Mouse (Mus musculus) liver, postnatal 0 days (tissue): ENCODE measurements at regions not wholly inside any gene's neighbourhood (a gene's known extent, or its start where the extent isn't known, plus 50 kb on each side); places are given as distances from the start of the nearest gene placed in this dataset.

Source experiments
- ATAC-seq: fragments of 200-750 bp; cut with Nextera tagmentation; 2 replicates; pipeline ENCODE4 v1.8.0; 2017; ENCODE audit warnings: mild to moderate bottlenecking, moderate library complexity
- DNase-seq: peaks from one replicate; pipeline ENCODE4 v3.0.0-alpha.2; 2016
- H3K27ac ChIP-seq: fragments of 300-500 bp; sonication (generic); 2 replicates; pipeline ENCODE4 v1.5.1; 2014; ENCODE audit warnings: antibody characterized with exemption, moderate library complexity, mild to moderate bottlenecking, low read depth
- H3K27me3 ChIP-seq: fragments of 300-500 bp; sonication (generic); 2 replicates; pipeline ENCODE4 v1.6.1; 2014; ENCODE audit warnings: low read length, control low read depth, mixed read lengths; ENCODE audit not compliant: insufficient read depth
- H3K36me3 ChIP-seq: fragments of 300-500 bp; sonication (generic); replicated peaks from 2 replicates; pipeline ENCODE4 v1.6.1; 2014; ENCODE audit warnings: mild to moderate bottlenecking, control low read depth, low read length, moderate library complexity, mixed read lengths; ENCODE audit not compliant: insufficient read depth
- H3K4me1 ChIP-seq: fragments of 300-500 bp; sonication (generic); 2 replicates; pipeline ENCODE4 v1.6.1; 2014; ENCODE audit warnings: antibody characterized with exemption, mild to moderate bottlenecking, control low read depth; ENCODE audit not compliant: insufficient read depth
- H3K4me2 ChIP-seq: fragments of 300-500 bp; sonication (generic); 2 replicates; pipeline ENCODE4 v1.6.1; 2014; ENCODE audit warnings: low read depth, mild to moderate bottlenecking, low read length, moderate library complexity, mixed read lengths
- H3K4me3 ChIP-seq: fragments of 300-500 bp; sonication (generic); 2 replicates; pipeline ENCODE4 v1.5.1; 2014; ENCODE audit warnings: low read depth, low read length
- H3K9ac ChIP-seq: fragments of 300-500 bp; sonication (generic); replicated peaks from 2 replicates; pipeline ENCODE4 v1.6.1; 2014; ENCODE audit warnings: mild to moderate bottlenecking, moderate library complexity
- H3K9me3 ChIP-seq: fragments of 300-500 bp; sonication (generic); 2 replicates; pipeline ENCODE4 v1.6.1; 2016; ENCODE audit warnings: mild to moderate bottlenecking, control low read depth, low read length, mixed read lengths
- CTCF ChIP-seq: sonication (generic); IDR thresholded peaks from 2 replicates; pipeline ENCODE4 v1.5.1; 2016; ENCODE audit warnings: antibody characterized with exemption, low read depth
- EP300 ChIP-seq: IDR thresholded peaks from 2 replicates; pipeline ENCODE4 v1.6.1; 2016; ENCODE audit warnings: antibody characterized with exemption, low read depth, mild to moderate bottlenecking
- WGBS: fragments of 180-500 bp; shearing (Covaris S2); extraction: QIAGEN DNeasy Blood & Tissue Kit; methylation state at CpG from one replicate; pipeline ENCODE4 v1.1.7; 2014; ENCODE audit not compliant: insufficient replicate concordance; 5-methylcytosine and 5-hydroxymethylcytosine counted together

DNA sequence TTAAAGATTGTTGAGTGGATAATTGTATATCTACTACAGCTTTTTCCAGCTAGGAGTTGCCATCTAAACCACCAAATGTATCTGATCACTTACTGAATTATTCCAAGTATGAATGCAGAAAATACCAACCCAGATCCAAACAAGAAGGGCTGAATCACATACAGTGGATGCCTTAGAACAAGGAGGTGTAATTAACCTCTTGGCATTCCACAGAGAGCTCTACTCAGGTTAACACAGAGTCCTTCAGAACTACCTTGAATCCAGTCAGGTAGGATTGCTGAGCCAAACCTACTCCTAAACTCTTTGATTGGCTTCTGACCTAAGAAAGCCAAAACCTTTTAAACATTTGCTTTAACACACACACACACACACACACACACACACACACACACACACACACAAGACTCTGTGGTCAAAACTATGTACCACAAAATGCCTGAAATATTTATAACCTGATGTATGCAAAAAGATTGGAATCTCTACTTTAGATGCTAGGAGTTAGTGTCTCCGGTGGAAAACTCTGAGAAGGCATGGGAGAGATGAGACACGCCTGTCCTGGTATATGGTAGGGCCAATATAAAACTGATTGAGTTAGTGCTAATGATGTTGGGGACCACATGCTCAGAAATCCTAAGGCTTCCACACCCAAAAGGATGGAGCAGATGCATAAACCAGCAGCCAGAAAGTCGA lies 88.4 kb upstream of the 4933415F23Rik start:
- no peaks in the 10 kb centered on the region for H3K36me3 ChIP-seq
- no peak for TF ChIP-seq EP300
- TF ChIP-seq CTCF = no peak
- 68% methylated on average over 3 of the region's 3 CpGs for WGBS
- no peaks in the 10 kb centered on the region for H3K27me3 ChIP-seq
- H3K4me3 ChIP-seq = no peak overlapping the region
- DNase-seq (no peak), ATAC-seq (no peak)
- no peak overlapping the region for H3K4me2 ChIP-seq
- no peaks in the 10 kb centered on the region; the same call in 1 of the 2 replicates for H3K4me1 ChIP-seq
- no peak overlapping the region for H3K9ac ChIP-seq
- H3K9me3 ChIP-seq = no peaks in the 10 kb centered on the region
- H3K27ac ChIP-seq = no peak overlapping the region

DNA sequence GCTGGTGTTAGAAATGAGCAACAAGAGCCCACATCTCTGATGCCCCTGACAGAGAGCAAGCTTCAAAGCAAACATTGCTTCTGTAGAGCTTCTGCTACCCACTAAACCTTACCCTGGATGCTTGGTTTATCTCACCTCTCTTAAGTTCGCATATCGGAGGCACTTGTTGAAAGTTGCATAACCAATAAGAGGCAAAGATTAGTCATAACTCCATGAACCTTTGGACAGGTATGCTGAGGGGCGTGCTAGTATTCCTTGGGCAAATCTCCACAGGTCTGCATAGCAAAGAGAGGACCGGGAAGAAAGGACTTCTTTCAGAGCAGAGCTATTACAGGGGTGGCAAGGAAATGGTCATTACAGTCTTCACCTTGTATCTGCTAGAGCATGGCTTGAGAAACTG lies 87.7 kb upstream of the 4933415F23Rik start:
- Histone ChIP-seq H3K9me3 (no peaks in the 10 kb centered on the region), H3K4me2 (no peak overlapping the region), H3K4me1 (no peaks in the 10 kb centered on the region; the same call in 1 of the 2 replicates), H3K4me3 (no peak overlapping the region), H3K9ac (no peak overlapping the region), H3K27me3 (no peaks in the 10 kb centered on the region), H3K27ac (no peak overlapping the region), H3K36me3 (no peaks in the 10 kb centered on the region)
- WGBS = 71% methylated on average over 4 of the region's 4 CpGs
- TF ChIP-seq EP300 (no peak), CTCF (no peak)
- ATAC-seq (no peak), DNase-seq (no peak)

DNA sequence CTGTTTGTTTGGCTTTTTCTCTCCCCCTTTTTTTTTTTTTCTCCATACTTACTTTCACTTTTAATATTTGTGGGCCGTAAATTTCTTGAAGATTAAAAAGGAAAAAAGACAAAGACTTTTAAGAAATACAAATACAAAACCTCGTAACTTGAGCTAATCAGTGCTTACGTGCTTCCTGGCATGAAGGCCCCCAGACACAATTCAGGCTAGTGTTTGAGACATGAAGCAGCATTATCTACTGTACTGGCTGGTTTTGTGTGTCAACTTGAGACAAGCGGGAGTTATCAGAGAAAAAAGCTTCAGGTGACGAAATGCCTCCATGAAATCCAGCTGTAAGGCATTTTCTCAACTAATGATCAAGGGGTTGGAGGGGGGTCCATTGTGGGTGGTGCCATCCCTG lies 86.2 kb upstream of the 4933415F23Rik start:
- peak overlapping the region; percentile 85 for H3K27ac ChIP-seq
- H3K36me3 ChIP-seq = no peaks in the 10 kb centered on the region
- no peaks in the 10 kb centered on the region for H3K27me3 ChIP-seq
- peak overlapping the region; percentile 41; the same call in 1 of the 2 replicates for H3K9ac ChIP-seq
- WGBS = 34% methylated on average over 5 of the region's 5 CpGs
- ATAC-seq (no peak), DNase-seq (no peak)
- no peaks in the 10 kb centered on the region for H3K9me3 ChIP-seq
- TF ChIP-seq CTCF (no peak), EP300 (no peak)
- H3K4me1 ChIP-seq = no peaks in the 10 kb centered on the region; the same call in 1 of the 2 replicates
- peak overlapping the region; percentile 50 for H3K4me2 ChIP-seq
- peak overlapping the region; percentile 32 for H3K4me3 ChIP-seq

DNA sequence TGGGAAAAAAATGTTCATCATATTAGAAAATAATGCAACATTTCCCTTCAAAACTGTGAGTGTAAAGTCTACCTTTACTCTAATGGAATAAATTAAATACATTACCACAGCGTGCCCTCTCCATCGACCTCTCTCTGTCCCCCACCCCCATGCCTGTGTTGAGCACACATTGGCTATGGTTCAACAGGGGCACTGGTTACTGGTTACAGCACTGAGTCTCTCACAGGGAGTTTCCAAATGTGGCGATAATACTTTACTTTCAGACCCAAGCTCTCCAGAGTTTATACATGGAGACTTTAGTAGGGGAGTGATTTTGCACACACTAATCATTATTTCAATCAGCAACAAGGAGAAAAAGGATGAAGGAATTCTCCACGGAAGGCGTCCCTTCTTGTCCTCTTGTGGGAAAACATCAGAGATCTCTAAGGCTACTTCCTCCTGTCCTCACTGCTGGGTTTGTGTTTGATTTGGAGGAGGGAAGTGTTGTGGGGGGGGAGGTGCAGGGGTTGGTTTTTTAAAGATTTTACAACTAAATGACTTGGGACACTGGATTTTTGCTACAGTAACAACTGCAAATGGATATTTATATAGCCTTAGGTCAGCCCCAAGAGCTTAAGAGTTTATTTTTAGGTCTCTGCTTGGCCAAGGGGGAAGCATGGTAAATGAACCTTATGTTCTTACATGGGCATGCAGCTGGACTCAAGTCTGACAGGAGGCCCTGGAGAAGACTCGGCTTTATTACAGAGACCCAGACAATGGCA lies 85.6 kb upstream of the 4933415F23Rik start:
- H3K27ac ChIP-seq = peak overlapping the region; percentile 85
- 31% methylated on average over 6 of the region's 6 CpGs for WGBS

DNA sequence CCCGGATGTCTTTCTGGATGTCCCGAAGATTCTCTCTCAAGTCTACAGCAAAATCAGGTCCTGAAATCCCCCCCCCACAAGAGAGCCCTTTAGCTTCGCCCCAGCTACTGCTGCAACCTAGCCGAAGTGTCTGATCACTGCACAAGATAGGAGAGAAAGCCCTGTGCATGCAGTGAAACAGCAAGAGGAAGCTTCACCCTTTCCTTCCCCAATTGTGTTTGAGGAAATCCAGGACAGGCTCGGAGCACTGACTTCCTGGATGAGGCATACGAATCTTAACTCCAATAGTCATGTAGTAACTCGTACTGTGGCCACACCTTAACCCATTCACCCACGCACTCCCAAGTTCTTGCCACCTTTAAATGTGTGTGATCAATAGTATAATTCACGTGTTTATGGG lies 82.7 kb upstream of the 4933415F23Rik start:
- no peak overlapping the region for H3K4me3 ChIP-seq
- TF ChIP-seq EP300 (no peak), CTCF (no peak)
- H3K27me3 ChIP-seq = no peaks in the 10 kb centered on the region
- H3K9ac ChIP-seq = no peak overlapping the region
- no peaks in the 10 kb centered on the region; the same call in 1 of the 2 replicates for H3K4me1 ChIP-seq
- H3K9me3 ChIP-seq = no peaks in the 10 kb centered on the region
- ATAC-seq = no peak
- DNase-seq = no peak
- no peaks in the 10 kb centered on the region for H3K36me3 ChIP-seq
- no peak overlapping the region for H3K27ac ChIP-seq
- WGBS = 30% methylated on average over 9 of the region's 9 CpGs
- no peak overlapping the region for H3K4me2 ChIP-seq

More for the DNA sequence above, 85.6 kb upstream of the 4933415F23Rik start:
- TF ChIP-seq CTCF (no peak), EP300 (no peak)
- Histone ChIP-seq H3K9ac (peak overlapping the region; percentile 41; the same call in 1 of the 2 replicates), H3K36me3 (no peaks in the 10 kb centered on the region), H3K4me3 (peak overlapping the region; percentile 32), H3K4me2 (peak overlapping the region; percentile 50), H3K27me3 (no peaks in the 10 kb centered on the region), H3K9me3 (no peaks in the 10 kb centered on the region), H3K4me1 (no peaks in the 10 kb centered on the region; the same call in 1 of the 2 replicates)
- peak; percentile 64 for DNase-seq
- ATAC-seq = peak; percentile 98

DNA sequence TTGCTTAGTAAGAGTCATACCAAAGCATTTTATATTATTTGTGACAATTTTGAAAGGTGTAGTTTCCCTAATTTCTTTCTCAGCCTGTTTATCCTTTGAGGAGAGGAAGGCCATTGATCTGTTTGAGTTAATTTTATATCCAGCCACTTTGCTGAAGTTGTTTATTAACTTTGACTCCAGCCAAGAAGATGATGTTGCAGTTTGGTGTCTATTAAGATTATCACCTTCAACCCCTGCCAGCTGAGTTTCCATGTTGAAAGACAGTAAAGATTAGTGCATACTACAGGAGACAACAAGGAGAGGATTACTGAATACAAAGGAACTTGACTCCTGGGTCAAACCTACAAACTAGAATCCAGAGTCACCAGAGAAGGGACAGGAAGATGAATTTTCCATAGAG lies 80.5 kb upstream of the 4933415F23Rik start:
- Histone ChIP-seq H3K4me3 (no peak overlapping the region), H3K9ac (no peak overlapping the region), H3K4me1 (no peaks in the 10 kb centered on the region), H3K4me2 (no peak overlapping the region), H3K36me3 (no peaks in the 10 kb centered on the region), H3K27ac (no peak overlapping the region), H3K9me3 (no peaks in the 10 kb centered on the region), H3K27me3 (no peaks in the 10 kb centered on the region)
- TF ChIP-seq EP300 = no peak
- TF ChIP-seq CTCF = no peak
- no peak for ATAC-seq
- DNase-seq = no peak
